Mouse (Mus musculus): Measurements from ENCODE around the gene Slc38a8. TPM values are rescaled to one million over a fixed set of nuclear protein-coding genes. Genes with fewer than 3 reads are reported as not detected.

Slc38a8 gene
- polyA plus RNA-seq, 1 experiment = not detected

- no peaks in the 10 kb centered on the region for H3K36me3 ChIP-seq (replicated peaks; ENCODE audit: low read length)
- peaks cover 42% of the 10 kb centered on the region for H3K4me1 ChIP-seq
- H3K4me3 ChIP-seq (replicated peaks) = no peak within 1 kb of the TSS
- TF ChIP-seq FLI1 (IDR thresholded peaks at IDR 0.05; ENCODE audit: low read length) (no peak), GATA1 (IDR thresholded peaks at IDR 0.05; ENCODE audit: borderline replicate concordance, low read length) (no peak)
- H3K27me3 ChIP-seq (replicated peaks) = peaks cover 65% of the 10 kb centered on the region
- H3K9me3 ChIP-seq = no peaks in the 10 kb centered on the region
Measured at GRCm38 (mm10) chr8:119433582-119434174, 67.8 kb downstream of the Slc38a8 start, which contains the start of gene Osgin1. Gene Osgin1 (plus strand): TSS chr8:119434124.

DNA sequence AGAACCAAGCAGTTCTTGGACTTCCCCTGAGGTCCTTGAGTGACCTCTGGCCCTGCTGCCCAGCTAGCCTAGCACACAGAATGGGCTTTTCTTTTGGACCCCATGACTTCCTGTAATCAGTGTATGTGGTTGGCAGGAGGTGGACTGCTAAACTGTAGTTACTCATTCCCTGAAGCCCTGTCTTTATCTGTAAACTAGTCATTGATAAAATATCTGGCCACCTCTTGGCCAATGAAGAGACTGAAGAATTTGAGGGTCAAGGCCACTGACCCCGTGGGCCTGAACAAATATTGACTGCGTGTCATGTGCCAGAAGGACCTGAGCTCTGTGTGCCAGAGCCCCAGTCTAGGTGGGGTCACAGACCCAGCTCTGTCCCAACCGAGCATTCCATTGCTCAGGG, 69.1 kb downstream of the Slc38a8 start:
- H3K27me3 ChIP-seq (replicated peaks) = peaks cover 77% of the 10 kb centered on the region
- TF ChIP-seq FLI1 (IDR thresholded peaks at IDR 0.05; ENCODE audit: low read length) (no peak), GATA1 (IDR thresholded peaks at IDR 0.05; ENCODE audit: borderline replicate concordance, low read length) (no peak)
- no peaks in the 10 kb centered on the region for H3K36me3 ChIP-seq (replicated peaks; ENCODE audit: low read length)
- H3K4me1 ChIP-seq = peaks cover 41% of the 10 kb centered on the region
- H3K9me3 ChIP-seq = no peaks in the 10 kb centered on the region
- H3K4me3 ChIP-seq (replicated peaks) = no peak overlapping the region

DNA sequence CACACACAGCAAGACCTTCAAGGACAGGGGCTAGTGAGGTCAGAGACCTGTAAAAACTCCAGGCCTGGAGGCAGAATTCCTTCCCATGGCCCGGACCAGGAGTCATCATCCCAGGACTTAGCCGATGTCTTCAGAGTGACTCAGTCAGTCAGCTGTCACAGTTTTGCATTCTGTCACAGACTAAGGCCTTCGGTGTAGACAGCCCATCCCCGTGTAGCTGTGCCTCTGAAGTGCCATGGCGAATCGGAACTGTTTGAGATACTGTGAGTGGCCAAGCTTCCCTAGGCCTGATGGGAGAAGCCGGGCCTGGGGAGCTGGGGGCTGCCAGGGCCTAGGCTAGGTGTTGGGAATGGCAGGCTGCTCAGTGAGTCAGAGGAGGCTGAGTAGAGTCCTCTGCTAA, 70.8 kb downstream of the Slc38a8 start:
- H3K9me3 ChIP-seq = no peaks in the 10 kb centered on the region
- H3K4me1 ChIP-seq = peaks cover 42% of the 10 kb centered on the region
- H3K27me3 ChIP-seq (replicated peaks) = peaks cover 86% of the 10 kb centered on the region
- no peak for TF ChIP-seq FLI1 (IDR thresholded peaks at IDR 0.05; ENCODE audit: low read length)
- no peak for TF ChIP-seq GATA1 (IDR thresholded peaks at IDR 0.05; ENCODE audit: borderline replicate concordance, low read length)
- H3K4me3 ChIP-seq (replicated peaks) = no peak overlapping the region
- no peaks in the 10 kb centered on the region for H3K36me3 ChIP-seq (replicated peaks; ENCODE audit: low read length)

GRCm38 (mm10) chr8:119430250-119430649, 71.2 kb downstream of the Slc38a8 start:
- Histone ChIP-seq H3K27me3 (replicated peaks) (peaks cover 84% of the 10 kb centered on the region), H3K9me3 (no peaks in the 10 kb centered on the region), H3K4me1 (peaks cover 43% of the 10 kb centered on the region), H3K4me3 (replicated peaks) (no peak overlapping the region), H3K36me3 (replicated peaks; ENCODE audit: low read length) (no peaks in the 10 kb centered on the region)
- TF ChIP-seq FLI1 (IDR thresholded peaks at IDR 0.05; ENCODE audit: low read length) (no peak), GATA1 (IDR thresholded peaks at IDR 0.05; ENCODE audit: borderline replicate concordance, low read length) (no peak)

Other genes starting within 250 kb of the Slc38a8 start
- 10.0 and 98.3 TPM in 2 replicates for gene Hsbp1, start 157.2 kb downstream of the Slc38a8 start, polyA plus RNA-seq (2012; ENCODE audit: insufficient read depth, low replicate concordance)
- gene Mlycd, start 106.8 kb downstream of the Slc38a8 start, polyA plus RNA-seq (2012; ENCODE audit: insufficient read depth, low replicate concordance) = 25.3 and 39.1 TPM in 2 replicates
- gene Osgin1, start 67.6 kb downstream of the Slc38a8 start, polyA plus RNA-seq (2012; ENCODE audit: insufficient read depth, low replicate concordance) = 6.3 and 11.2 TPM in 2 replicates
- not detected in 2 replicates for gene Necab2, start 55.0 kb downstream of the Slc38a8 start, polyA plus RNA-seq (2012; ENCODE audit: insufficient read depth, low replicate concordance)
- 27.0 and 63.9 TPM in 2 replicates for gene Mbtps1, start 57.0 kb upstream of the Slc38a8 start, polyA plus RNA-seq (2012; ENCODE audit: insufficient read depth, low replicate concordance)
- gene Hsdl1, start 73.5 kb upstream of the Slc38a8 start, polyA plus RNA-seq (2012; ENCODE audit: insufficient read depth, low replicate concordance) = 24.5 and 29.2 TPM in 2 replicates
- gene Dnaaf1, start 73.5 kb upstream of the Slc38a8 start, polyA plus RNA-seq (2012; ENCODE audit: insufficient read depth, low replicate concordance) = not detected in 2 replicates
- gene Taf1c, start 103.5 kb upstream of the Slc38a8 start, polyA plus RNA-seq (2012; ENCODE audit: insufficient read depth, low replicate concordance) = 17.5 and 54.6 TPM in 2 replicates
- not detected in 2 replicates for gene Adad2, start 111.0 kb upstream of the Slc38a8 start, polyA plus RNA-seq (2012; ENCODE audit: insufficient read depth, low replicate concordance)
- gene Kcng4, start 134.0 kb upstream of the Slc38a8 start, polyA plus RNA-seq (2012; ENCODE audit: insufficient read depth, low replicate concordance) = not detected in 2 replicates
- not detected in 2 replicates for gene Wfdc1, start 164.7 kb upstream of the Slc38a8 start, polyA plus RNA-seq (2012; ENCODE audit: insufficient read depth, low replicate concordance)
- not detected in 2 replicates for gene Atp2c2, start 198.3 kb upstream of the Slc38a8 start, polyA plus RNA-seq (2012; ENCODE audit: insufficient read depth, low replicate concordance)

Measured in megakaryocyte, embryonic 14.5 days (primary cell).